Mouse (Mus musculus) G1E (cell line): ENCODE data around the gene Gm8126.
"Not testable (repeated sequence)": the region's sequence is repeated elsewhere in the genome, so short reads cannot be mapped to it uniquely, and the experiment has no call there.

Experiments used
- CTCF ChIP-seq: IDR thresholded peaks from 2 replicates; pipeline ENCODE4 v1.5.1; 2012; ENCODE audit warnings: low read depth, low read length, inconsistent platforms, mixed read lengths
- GATA1 ChIP-seq: IDR thresholded peaks from 2 replicates; pipeline ENCODE4 v1.6.1; 2012; ENCODE audit warnings: borderline replicate concordance, low read length, inconsistent platforms, mixed read lengths

DNA sequence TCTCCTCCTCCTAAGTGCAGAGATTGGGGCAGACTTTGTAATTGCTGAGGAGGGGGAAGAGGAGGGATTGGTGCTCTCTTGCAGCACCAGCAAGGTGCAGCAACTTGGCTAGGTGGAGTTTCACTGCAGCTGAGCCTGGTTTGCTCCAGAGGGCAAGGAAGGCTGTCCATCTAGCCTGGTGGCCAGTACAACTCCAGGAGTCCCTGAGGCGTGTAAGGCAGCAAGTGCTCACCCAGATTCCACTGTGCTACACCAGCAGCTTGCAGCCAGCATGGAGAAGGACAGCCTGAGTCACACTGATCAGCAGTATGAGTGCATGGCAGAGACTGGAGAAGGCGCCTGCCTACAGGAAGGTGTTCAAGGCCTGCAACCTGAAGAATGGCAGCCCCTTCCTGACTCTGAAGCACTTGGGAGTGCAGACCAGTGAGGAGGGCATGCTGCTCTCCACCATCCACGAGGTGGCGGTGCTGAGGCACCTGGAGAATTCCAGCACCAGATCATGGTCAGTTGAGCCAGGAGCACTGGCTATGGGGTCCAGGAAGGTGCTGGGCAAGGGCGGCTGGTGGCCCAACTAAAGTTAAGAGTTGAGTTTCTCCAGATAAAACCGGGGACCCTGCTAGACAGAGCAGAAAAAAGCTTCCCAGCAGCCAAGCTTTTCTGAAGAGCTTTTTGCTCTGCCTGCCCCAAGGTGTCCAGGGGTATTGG, 7.7 kb upstream of the Gm8126 start:
- not testable (repeated sequence) for TF ChIP-seq CTCF, GATA1
